Mouse (Mus musculus) left cerebral cortex, adult 2 months (tissue): Measurements from ENCODE around the gene Rmdn2. TPM values are rescaled to one million over a fixed set of nuclear protein-coding genes. Genes with fewer than 3 reads are reported as not detected.

Experiments used
- DNase-seq, 2 experiments: peaks; one replicate each; pipeline ENCODE4 v3.0.0; 2021 to 2022; ENCODE audit warnings: low spot score in 2 of 2, mixed read lengths in 1 of 2; ENCODE audit errors: extremely low spot score in 1 of 2
- H3K27ac ChIP-seq: fragments of 200-600 bp; 2 replicates; pipeline ENCODE4 v1.8.1; 2022
- H3K4me3 ChIP-seq: fragments of 200-600 bp; 2 replicates; pipeline ENCODE4 v1.8.1; 2022
- CTCF ChIP-seq: fragments of 200-600 bp; IDR thresholded peaks from 2 replicates; pipeline ENCODE4 v1.8.1; 2022; ENCODE audit warnings: antibody characterized with exemption, mild to moderate bottlenecking, moderate library complexity
- intact Hi-C: fragments of 180-260 bp; cut with DNase I; formaldehyde crosslinking; loops from one replicate; pipeline ENCODE4 v1.15.1; 2025
- long read RNA-seq, 2 experiments: library from polyadenylated mRNA; stranded (forward); transcript quantifications; one replicate each; pipeline ENCODE4 v2.0.0; 2021; ENCODE audit warnings: borderline mapping rate in 2 of 2
- total RNA-seq, 2 experiments: library from RNA; stranded (reverse); gene quantifications; 2 replicates each; pipeline ENCODE4 v1.2.3; 2021

Gene Rmdn2
- 10 to 100 TPM; 10.9 to 12.4 TPM for total RNA-seq
- long read RNA-seq, experiment 1, partial matches to known transcripts, result 0 of 10 reads
- long read RNA-seq, experiment 1, other reads (novel, unspliced or antisense), result 9 of 10 reads
- long read RNA-seq, experiment 2, partial matches to known transcripts, result 0 of 4 reads
- long read RNA-seq, experiment 2, other reads (novel, unspliced or antisense), result 2 of 4 reads

DNA sequence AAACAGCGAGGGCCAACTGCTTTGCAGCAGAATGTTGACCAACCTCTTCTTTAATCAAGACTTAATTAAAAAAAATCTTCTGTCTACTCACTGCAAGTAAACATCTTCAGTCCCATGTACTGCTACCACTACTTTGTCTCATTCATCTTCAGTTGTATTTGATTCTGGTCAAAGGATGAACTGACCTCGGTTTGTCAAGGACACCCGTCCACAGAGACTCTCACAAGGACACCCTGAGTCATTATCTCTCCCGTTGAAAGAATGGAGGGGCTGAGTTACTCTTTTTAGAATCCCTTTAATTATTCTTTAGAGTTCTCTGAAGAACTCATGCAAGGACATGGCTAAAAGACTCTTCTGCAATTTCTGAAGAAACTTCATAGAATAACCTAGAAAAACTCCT, at the start of gene Rmdn2:
TSS of gene Rmdn2 (plus strand) at position 319 of the 400 bp plus-strand sequence.
- no peak within 1 kb of the TSS for H3K27ac ChIP-seq
- no peak for TF ChIP-seq CTCF
- intact Hi-C loops, result no loop called here
- no peak within 1 kb of the TSS for H3K4me3 ChIP-seq
- no peak for DNase-seq

DNA sequence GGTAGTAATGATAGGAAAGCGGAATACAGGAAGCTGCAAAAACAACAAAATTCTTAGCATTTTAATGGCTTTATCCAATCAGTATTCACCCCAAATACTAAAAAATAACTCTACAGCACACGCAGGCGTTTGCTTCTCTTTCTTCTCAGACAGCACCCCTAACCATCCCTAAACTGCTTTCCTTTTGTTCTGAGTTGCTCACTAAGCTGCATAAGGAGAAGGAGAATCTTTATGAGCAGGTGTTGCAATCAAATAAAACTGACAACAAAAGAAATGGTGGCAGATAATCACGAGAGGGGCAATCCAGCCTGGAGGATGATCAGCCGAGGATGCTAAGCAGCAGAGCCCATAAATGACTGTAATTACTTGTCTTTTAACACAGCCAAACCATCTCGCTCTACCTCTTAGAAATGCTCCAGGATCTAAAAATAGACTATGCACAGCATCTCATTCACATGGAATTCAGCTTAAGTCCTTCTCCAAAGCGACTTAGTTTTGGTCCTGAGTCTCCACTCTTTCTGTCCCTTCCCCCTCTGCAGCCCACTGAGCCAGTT, 48.5 kb upstream of the Rmdn2 start:
- intact Hi-C loops, result loop anchor here (2.0 kb wide), 1 partner anchor 208 kb away; the partner anchor contains the start of gene Cdc42ep3
- Histone ChIP-seq H3K4me3 (no peak overlapping the region), H3K27ac (no peak overlapping the region)
- DNase-seq, result no peak
- TF ChIP-seq CTCF, result no peak

DNA sequence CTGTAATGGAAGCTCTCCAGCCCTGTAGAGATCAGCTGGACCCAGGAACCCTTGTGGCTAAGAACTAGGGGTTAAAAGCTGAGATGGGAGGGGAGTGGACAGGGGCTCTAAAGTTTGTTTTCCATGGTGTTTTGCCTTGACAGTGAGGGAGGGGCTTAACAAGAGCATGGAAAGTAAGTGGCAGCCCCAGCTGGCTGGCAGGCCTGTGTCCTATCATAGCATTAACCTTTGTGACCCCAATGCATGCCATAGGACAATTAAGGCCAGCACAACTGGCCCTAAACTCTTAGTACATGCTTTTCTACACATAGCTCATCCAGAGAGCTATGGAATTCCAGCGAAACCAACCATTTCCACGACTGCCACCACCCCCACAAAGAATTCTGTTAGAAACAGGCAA, 47.9 kb upstream of the Rmdn2 start:
- TF ChIP-seq CTCF, result no peak
- H3K27ac ChIP-seq, result no peak overlapping the region
- DNase-seq, result no peak
- intact Hi-C loops, result loop anchor here (2.0 kb wide), 1 partner anchor 209 kb away; the partner anchor contains the start of gene Cdc42ep3
- H3K4me3 ChIP-seq, result no peak overlapping the region

DNA sequence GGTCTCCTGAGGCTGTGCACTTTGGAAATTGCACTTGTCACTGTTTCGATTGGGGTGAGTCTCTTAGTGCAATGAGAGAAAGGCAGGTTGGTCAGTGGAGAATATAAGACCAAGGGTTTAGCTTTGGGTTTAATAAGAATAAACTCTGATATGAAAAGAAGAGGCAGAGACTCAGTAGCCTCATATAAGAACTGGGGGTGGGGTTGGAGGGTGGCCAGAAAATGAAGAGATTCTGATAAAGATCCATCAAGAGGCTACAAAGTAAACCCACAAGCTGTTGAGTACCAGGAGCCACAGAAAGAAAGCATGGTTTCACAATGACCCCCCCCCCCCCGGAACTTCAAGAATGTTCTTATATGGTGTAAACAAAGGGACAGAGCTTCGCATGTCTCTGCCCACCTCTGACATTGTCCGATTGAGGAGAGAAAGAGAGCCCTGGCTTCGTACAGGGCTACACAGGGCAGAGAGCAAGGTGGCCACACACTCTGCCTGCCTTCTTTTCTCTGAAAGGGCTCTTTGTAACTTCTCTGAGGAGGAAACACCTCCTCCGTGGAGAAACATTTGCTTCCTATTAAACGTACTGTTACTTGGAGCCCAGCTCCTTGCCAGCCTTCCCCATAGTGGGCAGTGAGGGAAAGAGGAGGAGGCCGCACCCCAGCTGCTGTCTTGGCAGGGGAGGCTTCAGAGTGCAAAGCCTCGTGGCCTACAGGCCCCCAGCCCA, 46.3 kb upstream of the Rmdn2 start:
- DNase-seq, result no peak
- H3K27ac ChIP-seq, result no peak overlapping the region
- intact Hi-C loops, result no loop called here
- no peak overlapping the region for H3K4me3 ChIP-seq
- TF ChIP-seq CTCF, result no peak

DNA sequence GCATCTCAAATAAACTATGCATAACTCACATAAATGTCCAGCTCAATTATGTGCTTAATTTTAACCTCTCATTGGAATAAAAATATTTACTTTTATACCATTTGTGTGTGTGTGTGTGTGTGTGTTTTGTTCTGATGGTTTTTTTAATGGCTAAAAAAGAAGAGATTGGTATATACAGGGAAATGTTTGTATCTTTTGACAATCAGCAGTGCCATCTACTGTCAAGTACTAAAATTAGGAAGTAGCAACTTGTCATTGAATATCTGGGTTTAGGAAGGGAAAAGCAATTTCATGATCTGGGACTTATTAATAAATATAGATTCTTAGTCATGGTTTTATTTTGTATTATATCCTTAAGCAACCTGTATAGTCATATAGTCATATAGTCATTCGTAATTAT, 43.3 kb upstream of the Rmdn2 start:
- Histone ChIP-seq H3K27ac (no peak overlapping the region), H3K4me3 (no peak overlapping the region)
- DNase-seq, result no peak
- intact Hi-C loops, result loop anchor here (2.0 kb wide), 1 partner anchor 458 kb away; no protein-coding TSS in a partner anchor
- TF ChIP-seq CTCF, result peak; percentile 54

DNA sequence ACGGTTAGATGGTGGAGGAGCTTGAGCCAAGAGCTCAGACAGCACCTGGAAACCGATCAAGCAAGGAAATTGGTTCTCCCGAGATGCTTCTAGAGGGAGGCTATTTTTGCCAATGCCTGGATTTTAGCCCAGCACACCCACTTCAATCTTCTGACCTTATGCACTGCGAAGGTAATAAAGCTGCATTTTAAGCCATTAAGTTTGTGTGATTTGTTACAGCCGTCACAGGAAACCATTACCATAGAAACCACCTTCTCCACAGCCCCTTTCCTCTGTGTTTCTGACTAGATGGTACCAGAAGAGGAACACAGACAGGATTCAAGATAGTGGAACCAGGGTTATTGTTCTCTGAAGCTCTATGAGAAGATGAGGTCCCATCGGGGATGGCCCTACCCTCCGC, 33.3 kb upstream of the Rmdn2 start:
- no peak overlapping the region for H3K27ac ChIP-seq
- intact Hi-C loops, result no loop called here
- H3K4me3 ChIP-seq, result no peak overlapping the region
- DNase-seq, result no peak
- no peak for TF ChIP-seq CTCF

DNA sequence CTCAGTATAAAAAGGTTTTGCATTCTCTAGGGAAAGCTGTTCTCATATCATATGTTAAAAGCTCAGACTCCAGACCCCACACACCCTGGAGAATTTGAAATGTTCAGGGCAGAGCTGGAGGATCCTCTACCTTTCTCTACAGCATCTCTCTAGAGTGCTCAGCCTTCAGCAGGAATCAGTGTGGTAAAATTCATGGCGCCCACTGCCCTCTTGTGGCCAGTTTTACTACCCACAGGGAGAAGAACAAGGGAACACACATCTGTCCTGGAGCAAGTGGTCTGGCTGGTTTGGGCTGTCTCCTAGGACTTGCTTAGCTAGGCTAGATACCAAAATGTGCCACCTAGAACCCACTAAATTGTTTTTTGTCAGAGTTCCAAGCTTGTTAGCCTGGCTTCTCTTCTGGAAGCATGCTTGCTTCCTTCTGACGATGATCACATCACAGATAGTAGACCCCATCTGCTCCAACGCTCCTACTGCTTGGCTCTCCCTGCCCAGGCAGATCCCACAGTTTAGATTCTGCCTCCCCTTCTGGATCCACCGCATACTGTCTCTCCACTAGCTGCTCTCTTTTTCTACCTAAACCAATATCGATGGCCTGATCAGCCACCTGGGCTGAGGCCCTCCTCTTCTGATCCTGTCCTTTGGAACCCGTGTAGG, 31.3 kb upstream of the Rmdn2 start:
- intact Hi-C loops, result loop anchor here (1.0 kb wide), 1 partner anchor 469 kb away; no protein-coding TSS in a partner anchor
- H3K4me3 ChIP-seq, result no peak overlapping the region
- peak; percentile 72 to 74 for DNase-seq
- no peak overlapping the region for H3K27ac ChIP-seq
- TF ChIP-seq CTCF, result peak; percentile 92

DNA sequence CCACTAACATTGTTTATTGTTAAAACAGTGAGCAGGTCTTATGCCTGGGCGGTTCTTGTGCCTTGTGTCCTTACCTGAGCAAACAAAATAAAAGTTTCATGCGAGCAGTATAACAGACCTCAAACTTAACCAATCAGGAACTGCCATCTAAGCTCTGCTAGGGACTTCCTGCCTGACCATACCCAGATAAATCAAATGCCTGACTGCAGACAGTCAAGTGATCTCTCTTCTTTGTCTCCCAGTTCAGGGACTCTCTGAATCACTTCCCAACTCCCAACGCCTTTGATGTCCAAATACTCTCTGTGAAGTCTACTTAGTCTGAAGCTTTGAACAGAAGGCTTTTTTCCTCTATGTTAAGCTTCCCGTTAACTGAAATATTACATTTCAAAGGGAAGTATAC, 28.2 kb upstream of the Rmdn2 start:
- no peak for DNase-seq
- H3K4me3 ChIP-seq, result no peak overlapping the region
- no peak overlapping the region for H3K27ac ChIP-seq
- TF ChIP-seq CTCF, result no peak
- intact Hi-C loops, result no loop called here

DNA sequence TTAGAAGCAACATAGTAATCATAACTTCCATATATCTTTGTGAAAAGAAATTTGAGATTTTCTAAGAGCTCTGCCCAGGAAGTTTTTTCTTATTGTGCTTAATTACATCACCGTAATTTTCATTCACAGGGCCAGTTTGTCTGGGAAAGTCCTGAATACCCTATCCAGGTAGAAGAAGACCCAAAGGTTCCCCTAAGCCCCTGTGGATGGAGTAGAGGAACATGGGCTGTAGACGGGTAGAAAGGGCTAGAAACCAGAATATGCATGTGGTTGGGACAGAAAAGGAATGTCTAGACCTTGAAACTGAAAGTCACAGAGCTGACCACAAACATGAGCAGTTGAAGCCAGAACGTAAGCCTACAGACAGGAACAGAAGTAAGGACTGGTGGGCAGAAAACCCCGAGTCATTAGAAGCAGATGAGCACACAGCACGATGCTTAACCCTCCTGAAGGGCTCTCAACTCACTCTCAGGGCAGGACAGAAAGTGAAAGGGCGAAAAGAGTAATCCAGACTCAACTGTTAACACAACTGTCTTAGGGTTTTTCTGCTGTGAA, 27.3 kb upstream of the Rmdn2 start:
- Histone ChIP-seq H3K4me3 (no peak overlapping the region), H3K27ac (no peak overlapping the region)
- no peak for TF ChIP-seq CTCF
- intact Hi-C loops, result no loop called here
- DNase-seq, result no peak

DNA sequence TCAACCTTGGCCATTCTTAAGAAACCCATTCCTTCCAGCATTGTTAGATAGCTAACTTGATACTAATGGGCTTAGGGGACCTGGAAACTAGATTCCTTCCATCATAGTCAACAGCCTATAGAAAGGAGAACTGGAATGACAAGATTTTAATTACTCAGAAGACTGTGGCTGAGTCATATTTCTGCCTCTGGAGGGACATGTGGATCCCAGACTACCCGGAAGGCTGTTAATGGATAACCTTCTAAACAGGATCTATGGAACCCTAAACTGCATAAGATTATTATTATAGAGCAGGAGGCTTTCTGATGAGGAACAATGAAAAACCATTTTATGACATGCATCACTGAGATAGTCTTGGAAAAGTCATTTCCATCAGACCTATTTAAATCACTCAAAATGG, 21.8 kb upstream of the Rmdn2 start:
- DNase-seq, result no peak
- TF ChIP-seq CTCF, result no peak
- intact Hi-C loops, result no loop called here
- Histone ChIP-seq H3K4me3 (no peak overlapping the region), H3K27ac (no peak overlapping the region)

DNA sequence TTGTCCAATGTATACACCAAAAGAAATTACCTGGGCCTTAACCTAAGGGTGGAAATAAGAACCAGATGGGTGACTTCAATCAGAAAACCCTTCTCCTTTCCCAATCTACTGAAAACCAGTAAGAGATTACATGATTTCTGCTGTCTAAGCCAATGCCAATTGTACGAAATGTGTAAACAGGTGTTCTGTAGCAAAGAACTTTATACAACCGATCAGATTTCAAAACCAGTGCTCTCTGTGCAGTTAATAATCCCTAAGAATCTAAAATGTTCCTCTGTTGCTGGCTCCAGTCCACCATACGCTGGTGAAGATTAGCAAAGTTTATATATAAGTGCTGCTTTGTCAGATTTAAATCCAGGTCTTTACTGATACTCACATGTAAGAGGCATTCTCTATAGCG, 15.7 kb upstream of the Rmdn2 start:
- Histone ChIP-seq H3K27ac (no peak overlapping the region), H3K4me3 (no peak overlapping the region)
- no peak for TF ChIP-seq CTCF
- no peak for DNase-seq
- intact Hi-C loops, result no loop called here

DNA sequence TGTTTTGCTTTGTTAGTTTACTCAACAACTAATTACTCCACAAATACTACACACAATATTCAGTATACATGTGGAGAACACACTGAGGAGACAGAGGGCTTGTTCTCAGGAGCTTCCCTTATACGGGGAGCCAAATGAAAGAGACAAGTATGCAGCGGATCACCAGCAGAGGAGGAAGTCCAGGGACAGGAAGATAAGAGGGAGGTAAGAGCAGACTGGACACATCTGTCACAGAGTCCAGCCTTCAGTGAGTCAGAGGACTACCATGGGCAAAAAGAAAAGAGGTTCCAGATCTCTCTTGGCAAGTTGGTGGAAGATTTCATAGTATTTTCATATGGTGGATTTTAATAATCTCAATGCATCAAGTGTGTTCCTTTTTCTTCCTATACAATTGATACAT, 13.5 kb upstream of the Rmdn2 start:
- Histone ChIP-seq H3K4me3 (no peak overlapping the region), H3K27ac (no peak overlapping the region)
- no peak for DNase-seq
- no peak for TF ChIP-seq CTCF
- intact Hi-C loops, result no loop called here
